Mouse (Mus musculus): ENCODE data around the gene Gjb5.

The Gjb5 gene

DNA sequence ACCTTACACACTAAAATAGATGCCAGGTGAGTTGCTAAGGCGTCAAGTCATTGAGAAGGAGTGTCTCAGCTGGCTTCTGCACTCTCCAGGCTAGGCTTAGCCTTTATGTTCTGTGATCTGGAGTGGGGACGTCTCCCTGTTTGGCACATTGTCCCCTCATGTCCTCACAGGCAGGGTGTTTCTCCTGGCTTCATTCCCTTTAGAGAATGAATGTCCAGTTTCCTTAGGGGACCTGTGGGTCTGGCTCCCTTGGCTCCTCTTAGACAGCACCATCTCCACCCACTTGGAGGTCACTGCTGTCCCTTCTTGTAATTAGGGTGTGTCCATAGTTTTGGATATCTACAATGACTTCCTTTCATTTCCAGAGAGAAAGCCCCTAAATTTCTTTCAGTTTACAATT is 51.1 kb downstream of the Gjb5 start:
- no peak for DNase-seq (ENCODE audit: low read depth)

Measured in NIH3T3 (cell line).